Mouse (Mus musculus): Measurements from ENCODE around the gene Tjap1.

GRCm38 (mm10) chr17:46272058-46272457 lies 10.8 kb downstream of the Tjap1 start:
- TF ChIP-seq EP300 (IDR thresholded peaks at IDR 0.05; ENCODE audit: low read depth) (no peak), CTCF (IDR thresholded peaks at IDR 0.05; ENCODE audit: low read depth) (no peak)

All from liver, embryonic 14.5 days (tissue).